Mouse (Mus musculus) lung, adult 2 months (tissue): ENCODE results near the gene Cep57l1.

ENCODE experiments used
- CTCF ChIP-seq: fragments of 200-500 bp; IDR thresholded peaks from 2 replicates; pipeline ENCODE4 v1.5.1; 2011; ENCODE audit warnings: mild to moderate bottlenecking, low read length, control low read depth; ENCODE audit not compliant: insufficient read depth
- POLR2A ChIP-seq: fragments of 200-500 bp; IDR thresholded peaks from 2 replicates; pipeline ENCODE4 v1.6.1; 2011; ENCODE audit warnings: low read depth, mild to moderate bottlenecking, control low read depth, low read length, borderline replicate concordance; ENCODE audit errors: extremely low read depth

DNA sequence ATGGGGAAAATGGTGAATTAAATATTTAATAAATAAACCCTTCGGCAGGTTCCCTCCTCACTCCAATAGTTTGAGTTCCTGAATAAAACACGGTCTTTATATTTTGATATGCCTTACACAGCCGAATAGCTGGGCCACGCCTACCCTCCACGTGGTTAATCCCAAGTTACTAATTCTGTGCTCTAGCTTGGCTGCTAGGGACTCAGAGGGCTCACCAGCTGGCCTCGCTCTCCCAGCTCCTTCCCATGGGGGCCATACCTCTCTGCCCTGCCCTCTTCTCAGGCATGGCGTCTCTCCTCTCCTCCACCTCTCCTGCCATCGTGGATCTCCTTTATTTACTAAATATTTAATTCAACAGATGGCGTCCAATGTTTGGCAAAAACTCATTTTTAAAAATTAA lies 83.5 kb downstream of the Cep57l1 start:
- TF ChIP-seq CTCF (no peak), POLR2A (no peak)
